Mouse (Mus musculus): Measurements from ENCODE around the gene Xxylt1.

GRCm38 (mm10) chr16:30948636-30949035, 132.6 kb downstream of the Xxylt1 start:
- TF ChIP-seq CTCF (IDR thresholded peaks at IDR 0.05; ENCODE audit: borderline replicate concordance, extremely low read depth, insufficient read depth, insufficient read length) (no peak), POLR2A (IDR thresholded peaks at IDR 0.05; ENCODE audit: borderline replicate concordance, extremely low read depth, insufficient read depth, insufficient read length, poor library complexity, severe bottlenecking) (no peak)
